Mouse (Mus musculus) adrenal gland, adult 2 months (tissue): ENCODE data around the gene Arpp21. TPM values are rescaled to one million over a fixed set of nuclear protein-coding genes. Genes with fewer than 3 reads are reported as not detected.

Experiments
- DNase-seq: peaks from one replicate; pipeline ENCODE4 v3.0.0; 2021
- polyA plus RNA-seq: library from polyadenylated mRNA; depleted of rRNA; stranded (reverse); fragments of >200 nt; gene quantifications from 2 replicates; pipeline ENCODE4 v1.2.3, GENCODE M21; 2012
- total RNA-seq, 2 experiments: library from RNA; stranded (reverse); gene quantifications; 2 replicates each; pipeline ENCODE4 v1.2.3; 2021

The Arpp21 gene
- total and polyA plus RNA-seq, 3 experiments = 0.10 to 0.41 TPM; not detected in 1

DNA sequence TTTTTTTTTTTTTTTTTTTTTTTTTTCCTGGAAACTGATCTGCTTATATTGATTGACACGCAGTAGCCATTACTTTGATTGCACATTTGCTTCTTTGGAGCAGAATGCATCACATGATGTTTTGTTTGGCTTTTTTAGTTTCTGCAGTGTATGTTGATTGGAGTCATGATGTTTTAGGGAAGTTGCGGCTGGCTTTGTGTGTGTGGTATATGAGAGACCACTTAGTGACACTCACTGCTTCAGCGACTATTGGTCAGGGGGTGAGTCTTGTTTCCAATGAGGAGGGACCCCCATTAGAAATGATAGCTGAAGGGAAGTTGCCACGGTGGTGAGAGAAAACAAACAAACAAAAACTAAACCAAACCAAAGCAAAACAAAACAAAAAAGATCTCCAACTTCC is 55.7 kb downstream of the Arpp21 start:
- no peak for DNase-seq

DNA sequence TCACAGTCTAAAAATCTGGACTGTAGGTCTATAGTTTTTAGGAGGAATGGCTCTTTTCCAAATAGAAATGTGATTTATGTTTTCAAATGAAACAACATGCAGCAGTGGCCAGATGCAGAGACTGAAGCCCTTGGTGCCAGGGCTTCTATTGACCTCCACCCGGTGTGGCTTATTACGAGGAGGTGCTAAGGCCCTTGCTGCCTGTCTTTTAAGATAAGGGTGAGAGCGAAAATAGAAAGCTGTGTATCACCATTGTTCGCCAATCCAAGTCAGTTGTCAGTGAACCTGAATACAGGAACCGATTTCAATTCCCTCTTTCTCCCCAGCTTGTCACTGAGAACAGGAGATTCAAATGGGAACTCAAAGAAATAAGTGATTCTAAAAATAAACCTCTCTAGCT is 57.3 kb downstream of the Arpp21 start:
- no peak for DNase-seq

DNA sequence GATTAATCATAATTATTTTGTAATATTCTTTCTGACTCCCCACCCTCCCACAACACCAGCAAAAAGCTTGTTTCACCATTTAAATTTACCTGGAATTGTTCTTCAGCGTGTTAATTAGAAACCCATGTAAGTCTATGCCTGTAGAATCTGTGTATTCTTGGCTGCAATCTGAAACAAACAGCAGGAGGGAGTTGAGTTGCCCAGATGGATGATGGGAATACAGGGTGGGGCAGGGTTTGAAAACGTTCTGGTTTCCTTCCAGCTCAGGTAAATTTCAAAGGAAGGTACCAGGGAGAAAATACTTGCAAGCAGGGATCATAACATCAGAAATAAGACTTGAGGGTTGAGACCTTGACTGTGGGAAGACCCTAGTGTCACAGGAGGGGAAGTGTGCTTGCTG is 58.2 kb downstream of the Arpp21 start:
- DNase-seq = no peak

GRCm38 (mm10) chr9:112176317-112176716 is 59.4 kb downstream of the Arpp21 start:
- peak; percentile 10 for DNase-seq

- peak; percentile 70 for DNase-seq
These were observed 61.1 kb downstream of the Arpp21 start for GRCm38 (mm10) chr9:112174407-112175357.

GRCm38 (mm10) chr9:112173778-112174177 is 62.0 kb downstream of the Arpp21 start:
- DNase-seq = no peak

GRCm38 (mm10) chr9:112164677-112165076 is 71.1 kb downstream of the Arpp21 start:
- DNase-seq = no peak

GRCm38 (mm10) chr9:112160981-112161380 is 74.8 kb downstream of the Arpp21 start:
- DNase-seq = no peak

DNA sequence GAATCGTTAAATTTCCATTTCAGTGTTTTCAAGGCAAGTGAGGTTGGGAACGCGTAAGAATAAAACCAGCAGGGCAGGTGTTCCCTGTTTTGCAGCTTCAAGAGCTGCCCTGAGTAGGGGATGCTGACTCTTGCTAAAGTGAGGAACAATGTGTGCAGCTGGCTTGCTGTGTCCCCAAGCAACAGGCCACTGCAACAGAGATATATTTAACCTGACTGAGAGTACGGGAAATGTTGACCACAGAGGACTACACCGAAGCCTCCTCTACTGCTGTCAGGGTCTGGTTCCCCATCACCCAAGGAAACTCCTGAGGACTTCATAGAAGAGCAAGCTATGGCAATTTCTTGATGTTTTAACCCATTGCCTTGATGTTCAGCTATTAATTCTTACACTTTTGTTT is 81.8 kb downstream of the Arpp21 start:
- no peak for DNase-seq

GRCm38 (mm10) chr9:112152762-112153161 is 83.0 kb downstream of the Arpp21 start:
- no peak for DNase-seq

- no peak for DNase-seq
These were observed 84.6 kb downstream of the Arpp21 start for GRCm38 (mm10) chr9:112151177-112151576.

GRCm38 (mm10) chr9:112140658-112141057 is 95.1 kb downstream of the Arpp21 start:
- DNase-seq = no peak

DNA sequence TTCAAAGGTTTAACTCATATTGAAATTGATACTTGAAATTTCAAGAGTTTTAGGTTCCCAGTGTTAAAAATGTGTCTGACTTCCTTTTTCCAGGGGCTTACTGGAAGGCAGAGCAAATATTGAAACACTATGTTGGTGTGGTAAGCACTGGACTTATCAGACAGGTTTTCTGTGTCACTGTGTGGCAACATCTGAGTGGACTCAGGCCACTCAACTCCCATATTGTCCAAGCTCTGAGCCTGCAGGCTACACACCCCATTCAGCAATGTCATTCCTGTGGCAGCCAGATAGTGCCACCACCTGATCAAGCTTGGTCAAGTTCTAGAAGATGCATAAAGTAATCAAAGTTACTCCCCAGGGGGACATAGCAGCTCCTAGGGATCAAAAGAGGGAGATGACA is 97.9 kb downstream of the Arpp21 start:
- DNase-seq = no peak

DNA sequence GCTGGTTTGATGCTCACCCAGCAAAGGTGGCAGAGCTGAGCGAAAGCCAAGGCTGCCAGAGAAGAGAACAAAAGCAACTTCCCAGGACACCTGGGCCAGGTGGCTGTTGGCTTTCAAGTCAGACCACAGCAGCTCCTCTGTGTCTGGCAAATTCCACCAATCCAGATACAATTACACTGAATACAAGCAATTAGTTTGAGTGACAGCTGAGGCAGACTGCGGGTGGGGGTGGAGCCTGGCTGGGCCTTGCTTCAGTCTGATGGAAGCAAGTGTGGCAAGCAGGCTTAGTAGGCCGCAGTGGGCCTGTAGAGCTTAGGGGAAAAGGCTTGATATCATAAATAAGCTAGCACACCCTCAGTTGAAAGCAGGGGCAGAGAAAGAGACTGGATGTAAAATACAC is 104.9 kb downstream of the Arpp21 start:
- no peak for DNase-seq

DNA sequence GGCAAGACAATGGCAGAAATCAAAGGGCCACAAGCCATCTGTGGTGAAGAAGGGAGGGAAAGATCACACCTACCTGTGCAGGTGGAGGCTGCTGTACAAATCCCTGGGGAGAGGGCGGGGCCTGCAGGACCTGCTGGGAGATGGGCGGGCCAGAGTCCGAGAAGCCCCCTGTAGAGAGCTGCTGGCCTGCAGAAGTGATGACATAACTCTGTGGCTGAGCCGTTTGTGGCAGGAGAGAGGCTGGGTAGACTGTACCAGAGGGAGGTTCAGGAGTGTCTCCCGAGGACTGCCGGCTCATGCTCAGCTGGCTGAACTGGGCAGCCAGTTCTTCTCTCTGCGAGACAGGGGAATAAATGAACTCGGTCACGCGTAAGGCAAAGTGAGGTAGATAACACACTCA is 111.1 kb downstream of the Arpp21 start:
- DNase-seq = no peak

GRCm38 (mm10) chr9:112124184-112124583 is 111.6 kb downstream of the Arpp21 start:
- DNase-seq = no peak

DNA sequence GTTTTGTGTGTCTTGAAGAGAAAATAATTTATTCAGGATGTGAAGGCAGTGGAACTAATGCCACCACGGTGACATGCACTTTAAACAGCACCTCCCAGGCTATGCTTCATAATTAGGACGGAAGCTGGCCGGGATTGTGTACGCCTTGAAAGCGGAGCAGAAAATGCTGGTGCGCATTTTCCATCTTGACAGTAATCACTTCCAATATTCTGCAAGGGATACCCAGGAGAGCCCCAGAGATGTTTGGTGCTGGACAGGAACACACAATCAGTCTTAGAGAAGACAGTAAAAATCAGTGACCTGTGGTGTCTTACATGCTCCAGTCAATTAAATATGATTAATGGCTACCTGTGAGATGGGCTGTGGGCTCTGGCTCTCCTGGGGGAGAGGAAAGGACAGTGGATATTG is 112.3 kb downstream of the Arpp21 start:
- DNase-seq = no peak

DNA sequence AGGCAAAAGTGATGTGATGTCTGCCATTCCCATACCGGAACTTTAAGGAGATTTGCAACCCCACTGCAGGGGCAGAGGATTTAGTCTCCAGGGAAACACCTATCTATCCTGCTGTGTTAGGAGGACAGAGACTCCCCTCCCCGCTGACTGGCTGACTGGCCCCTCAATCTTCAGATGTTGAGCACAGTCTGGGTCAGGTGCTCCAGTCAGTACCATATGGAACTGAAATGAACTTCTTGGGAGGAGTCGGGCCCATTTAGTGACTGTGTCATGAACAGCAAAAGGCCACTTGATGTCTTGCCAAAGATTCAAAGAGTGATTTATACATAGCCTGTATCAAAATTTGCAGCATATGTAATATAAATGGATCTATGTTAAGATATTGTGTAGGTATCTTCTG is 116.2 kb downstream of the Arpp21 start:
- DNase-seq = no peak

GRCm38 (mm10) chr9:112119106-112119433 is 116.7 kb downstream of the Arpp21 start:
- DNase-seq = no peak

DNA sequence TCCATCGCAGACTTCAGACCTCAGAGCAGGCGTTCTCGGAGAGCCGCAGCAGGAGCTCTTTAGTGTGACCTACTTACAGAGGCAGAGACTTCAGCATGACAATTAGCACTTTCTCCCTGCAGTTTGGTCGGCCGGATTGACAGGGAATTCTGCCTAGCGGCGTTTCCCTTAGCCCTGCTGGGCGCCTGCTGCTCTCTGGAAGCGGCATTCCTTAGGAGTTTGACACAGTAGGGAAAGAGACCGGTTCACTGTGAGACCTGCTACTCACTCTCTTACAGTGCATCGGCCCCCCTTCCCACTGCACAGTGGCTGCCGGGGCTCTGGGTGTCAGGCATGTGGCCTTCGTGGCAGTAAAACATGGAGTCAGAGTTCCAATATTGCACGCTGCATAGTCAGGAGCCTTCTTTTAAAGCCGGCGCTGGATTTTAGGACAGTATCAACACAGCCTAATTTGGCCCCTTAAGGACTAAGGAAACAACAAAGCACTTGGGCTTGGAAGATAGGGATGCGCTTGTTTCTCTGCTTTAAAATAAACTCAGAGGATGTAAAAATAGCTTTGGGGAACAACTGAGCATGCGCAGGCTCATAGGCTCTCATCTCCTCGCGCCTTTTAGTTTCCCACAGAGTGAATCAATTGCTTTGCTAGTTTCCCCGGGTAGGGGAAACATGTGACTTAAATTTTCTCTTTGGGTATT is 117.2 kb downstream of the Arpp21 start:
- DNase-seq = no peak

GRCm38 (mm10) chr9:112117632-112118410 is 117.9 kb downstream of the Arpp21 start:
- no peak for DNase-seq

GRCm38 (mm10) chr9:112111610-112112009 is 124.1 kb downstream of the Arpp21 start:
- DNase-seq = no peak

GRCm38 (mm10) chr9:112102852-112103192 is 132.9 kb downstream of the Arpp21 start:
- DNase-seq = no peak
